Mouse (Mus musculus): ENCODE results near the gene Phlpp1.
"Not testable (repeated sequence)": the region's sequence is repeated elsewhere in the genome, so short reads cannot be mapped to it uniquely, and the experiment has no call there.

Gene Phlpp1

GRCm38 (mm10) chr1:106280171-106280913 lies 108.8 kb downstream of the Phlpp1 start:
- in situ Hi-C loops (cut with MboI; ENCODE audit: unreplicated experiment in 2 of 2), result no loop called here

- in situ Hi-C loops (cut with MboI; ENCODE audit: unreplicated experiment in 2 of 2), result no loop called here
These were observed 115.3 kb downstream of the Phlpp1 start for GRCm38 (mm10) chr1:106286815-106287214.

- in situ Hi-C loops (cut with MboI; ENCODE audit: unreplicated experiment in 2 of 2), result no loop called here
These were observed 117.5 kb downstream of the Phlpp1 start for GRCm38 (mm10) chr1:106289065-106289464.

- in situ Hi-C loops (cut with MboI; ENCODE audit: unreplicated experiment in 2 of 2), result no loop called here
These were observed 118.0 kb downstream of the Phlpp1 start for GRCm38 (mm10) chr1:106289580-106289979.

GRCm38 (mm10) chr1:106309394-106310039 lies 138.0 kb downstream of the Phlpp1 start:
- in situ Hi-C loops (cut with MboI; ENCODE audit: unreplicated experiment in 2 of 2), result no loop called here

GRCm38 (mm10) chr1:106310285-106310684 lies 138.7 kb downstream of the Phlpp1 start:
- in situ Hi-C loops (cut with MboI; ENCODE audit: unreplicated experiment in 2 of 2), result no loop called here

- in situ Hi-C loops (cut with MboI; ENCODE audit: unreplicated experiment in 2 of 2), result not testable (repeated sequence)
These were observed 140.3 kb downstream of the Phlpp1 start for GRCm38 (mm10) chr1:106311830-106312229.

- in situ Hi-C loops (cut with MboI; ENCODE audit: unreplicated experiment in 2 of 2), result no loop called here
These were observed 142.9 kb downstream of the Phlpp1 start for GRCm38 (mm10) chr1:106314476-106314875.

GRCm38 (mm10) chr1:106316641-106317304 lies 145.2 kb downstream of the Phlpp1 start:
- in situ Hi-C loops (cut with MboI; ENCODE audit: unreplicated experiment in 2 of 2), result no loop called here

GRCm38 (mm10) chr1:106318341-106318740 lies 146.8 kb downstream of the Phlpp1 start:
- in situ Hi-C loops (cut with MboI; ENCODE audit: unreplicated experiment in 2 of 2), result no loop called here

- in situ Hi-C loops (cut with MboI; ENCODE audit: unreplicated experiment in 2 of 2), result no loop called here
These were observed 149.0 kb downstream of the Phlpp1 start for GRCm38 (mm10) chr1:106320583-106320982.

GRCm38 (mm10) chr1:106321432-106322126 lies 150.0 kb downstream of the Phlpp1 start:
- in situ Hi-C loops (cut with MboI; ENCODE audit: unreplicated experiment in 2 of 2), result no loop called here

- in situ Hi-C loops (cut with MboI; ENCODE audit: unreplicated experiment in 2 of 2), result no loop called here
These were observed 155.1 kb downstream of the Phlpp1 start for GRCm38 (mm10) chr1:106326691-106327090.

- in situ Hi-C loops (cut with MboI; ENCODE audit: unreplicated experiment in 2 of 2), result no loop called here
These were observed 170.5 kb downstream of the Phlpp1 start for GRCm38 (mm10) chr1:106342100-106342499.

- in situ Hi-C loops (cut with MboI; ENCODE audit: unreplicated experiment in 2 of 2), result no loop called here
These were observed 173.7 kb downstream of the Phlpp1 start for GRCm38 (mm10) chr1:106345265-106345664.

GRCm38 (mm10) chr1:106346776-106347175 lies 175.2 kb downstream of the Phlpp1 start:
- in situ Hi-C loops (cut with MboI; ENCODE audit: unreplicated experiment in 2 of 2), result no loop called here

GRCm38 (mm10) chr1:106349116-106349515 lies 177.6 kb downstream of the Phlpp1 start:
- in situ Hi-C loops (cut with MboI; ENCODE audit: unreplicated experiment in 2 of 2), result no loop called here

GRCm38 (mm10) chr1:106351512-106351911 lies 180.0 kb downstream of the Phlpp1 start:
- in situ Hi-C loops (cut with MboI; ENCODE audit: unreplicated experiment in 2 of 2), result no loop called here

GRCm38 (mm10) chr1:106352801-106353511 lies 181.4 kb downstream of the Phlpp1 start:
- in situ Hi-C loops (cut with MboI; ENCODE audit: unreplicated experiment in 2 of 2), result no loop called here

GRCm38 (mm10) chr1:106353993-106354392 lies 182.4 kb downstream of the Phlpp1 start:
- in situ Hi-C loops (cut with MboI; ENCODE audit: unreplicated experiment in 2 of 2), result no loop called here
